Mouse (Mus musculus): ENCODE measurements around the gene Tmem14a. TPM values are rescaled to one million over a fixed set of nuclear protein-coding genes. Genes with fewer than 3 reads are reported as not detected.

The Tmem14a gene
- total and polyA plus RNA-seq, 3 experiments = 1.3 to 1.7 TPM; not detected in 1

GRCm38 (mm10) chr1:21271343-21272055 lies 53.1 kb downstream of the Tmem14a start:
- Histone ChIP-seq H3K4me1 (ENCODE audit: control insufficient read depth in 1 of 2, insufficient read depth in 2 of 2, low read length in 2 of 2) (peaks cover 0 to 5% of the 10 kb centered on the region in 2 experiments; a peak in 1 of 4 replicates), H3K36me3 (ENCODE audit: control insufficient read depth in 1 of 2, insufficient read depth in 2 of 2, low read length in 2 of 2) (no peaks in the 10 kb centered on the region), H3K27ac (ENCODE audit: control insufficient read depth, low read depth, low read length) (no peak overlapping the region), H3K9ac (ENCODE audit: control insufficient read depth, low read depth, low read length, poor library complexity, severe bottlenecking) (peak overlapping the region; percentile 56), H3K79me2 (ENCODE audit: control insufficient read depth, insufficient read depth, low read length, poor library complexity) (no peaks in the 10 kb centered on the region), H3K27me3 (ENCODE audit: control insufficient read depth in 1 of 2, insufficient read depth in 2 of 2, low read length in 2 of 2) (no peaks in the 10 kb centered on the region), H3K4me3 (ENCODE audit: control insufficient read depth in 1 of 2, insufficient read depth in 1 of 2, low read depth in 2 of 2, low read length in 2 of 2) (peak overlapping the region; percentile 49 to 69), H3K9me3 (replicated peaks; ENCODE audit: insufficient read depth, low read length) (no peaks in the 10 kb centered on the region)
- DNase-seq (ENCODE audit: low read depth, low spot score) = peak; percentile 77
- TF ChIP-seq RAD21 (IDR thresholded peaks at IDR 0.05; ENCODE audit: low read depth, low read length) = peak; percentile 63
- TF ChIP-seq ZNF384 (IDR thresholded peaks at IDR 0.05; ENCODE audit: low read depth, low read length) = 0 out of 2 replicates have a peak, but pooled peaks have one; percentile 32
- TF ChIP-seq GATA1 (IDR thresholded peaks at IDR 0.05; ENCODE audit: low read depth, low read length) = 0 out of 2 replicates have a peak, but pooled peaks have one; percentile 18
- TF ChIP-seq TAL1 (IDR thresholded peaks at IDR 0.05; ENCODE audit: low read length) = no peak
- no peak for TF ChIP-seq BHLHE40 (IDR thresholded peaks at IDR 0.05; ENCODE audit: borderline replicate concordance, low read depth, low read length)
- TF ChIP-seq EP300 (IDR thresholded peaks at IDR 0.05; ENCODE audit: low read depth in 1 of 2, low read length in 2 of 2) = no peak
- TF ChIP-seq KAT2A (conservative IDR thresholded peaks at IDR 0.05; ENCODE audit: low read depth, low read length) = no peak
- TF ChIP-seq CHD1 (IDR thresholded peaks at IDR 0.05; ENCODE audit: low read depth, low read length) = no peak
- no peak for TF ChIP-seq MXI1 (IDR thresholded peaks at IDR 0.05; ENCODE audit: low read depth, low read length)
- peak; percentile 60 for TF ChIP-seq SMC3 (IDR thresholded peaks at IDR 0.05; ENCODE audit: low read depth, low read length)
- TF ChIP-seq ZC3H11A (IDR thresholded peaks at IDR 0.05; ENCODE audit: low read depth, low read length) = peak; percentile 53
- peak; percentile 40 to 94 (median 64) for TF ChIP-seq CTCF (IDR thresholded peaks at IDR 0.05 in 2 of 3, conservative IDR thresholded peaks at IDR 0.05 in 1 of 3; ENCODE audit: control insufficient read depth in 1 of 3, insufficient read depth in 1 of 3, low read depth in 2 of 3, low read length in 3 of 3, poor library complexity in 1 of 3, severe bottlenecking in 1 of 3)

- Histone ChIP-seq H3K9me3 (replicated peaks; ENCODE audit: insufficient read depth, low read length) (no peaks in the 10 kb centered on the region), H3K36me3 (ENCODE audit: control insufficient read depth in 1 of 2, insufficient read depth in 2 of 2, low read length in 2 of 2) (no peaks in the 10 kb centered on the region), H3K9ac (ENCODE audit: control insufficient read depth, low read depth, low read length, poor library complexity, severe bottlenecking) (peak overlapping the region; percentile 56), H3K4me3 (ENCODE audit: control insufficient read depth in 1 of 2, insufficient read depth in 1 of 2, low read depth in 2 of 2, low read length in 2 of 2) (peak overlapping the region; percentile 49 to 69), H3K27ac (ENCODE audit: control insufficient read depth, low read depth, low read length) (no peak overlapping the region), H3K4me1 (ENCODE audit: control insufficient read depth in 1 of 2, insufficient read depth in 2 of 2, low read length in 2 of 2) (peaks cover 0 to 5% of the 10 kb centered on the region in 2 experiments; a peak in 1 of 4 replicates), H3K27me3 (ENCODE audit: control insufficient read depth in 1 of 2, insufficient read depth in 2 of 2, low read length in 2 of 2) (no peaks in the 10 kb centered on the region), H3K79me2 (ENCODE audit: control insufficient read depth, insufficient read depth, low read length, poor library complexity) (no peaks in the 10 kb centered on the region)
- TF ChIP-seq NRF1 (IDR thresholded peaks at IDR 0.05; ENCODE audit: insufficient read depth, low read depth, low read length, poor library complexity, severe bottlenecking) (peak; percentile 36; the same call in 1 of the 2 replicates), E2F4 (IDR thresholded peaks at IDR 0.05; ENCODE audit: borderline replicate concordance, low read depth, low read length) (no peak)
- DNase-seq (ENCODE audit: low read depth, low spot score) = peak; percentile 47
Observed at GRCm38 (mm10) chr1:21272056-21272431, 53.7 kb downstream of the Tmem14a start.
